Mouse (Mus musculus) limb, embryonic 11.5 days (tissue): ENCODE measurements around the gene Nktr. TPM values are rescaled to one million over a fixed set of nuclear protein-coding genes. Genes with fewer than 3 reads are reported as not detected.

ENCODE experiments used
- ATAC-seq: fragments of 200-750 bp; cut with Nextera tagmentation; 2 replicates; pipeline ENCODE4 v1.8.0; 2017; ENCODE audit warnings: low read depth; ENCODE audit not compliant: insufficient number of reproducible peaks, low FRiP score, low TSS enrichment
- DNase-seq: peaks from one replicate; pipeline ENCODE4 v3.0.0-alpha.2; 2015; ENCODE audit warnings: low spot score
- H3K27ac ChIP-seq: fragments of 300-500 bp; sonication (generic); replicated peaks from 2 replicates; pipeline ENCODE4 v1.5.1; 2014; ENCODE audit warnings: low read depth, mild to moderate bottlenecking, low read length
- H3K27me3 ChIP-seq: fragments of 300-500 bp; sonication (generic); 2 replicates; pipeline ENCODE4 v1.6.1; 2014; ENCODE audit warnings: mild to moderate bottlenecking, low read length, mixed read lengths; ENCODE audit not compliant: control insufficient read depth, insufficient read depth
- H3K36me3 ChIP-seq: fragments of 300-500 bp; sonication (generic); 2 replicates; pipeline ENCODE4 v1.6.1; 2014; ENCODE audit warnings: mild to moderate bottlenecking, low read length, moderate library complexity, mixed read lengths; ENCODE audit not compliant: control insufficient read depth, insufficient read depth
- H3K4me1 ChIP-seq: fragments of 300-500 bp; sonication (generic); 2 replicates; pipeline ENCODE4 v1.6.1; 2014; ENCODE audit warnings: low read length, mixed read lengths; ENCODE audit not compliant: control insufficient read depth, insufficient read depth
- H3K4me2 ChIP-seq: fragments of 300-500 bp; sonication (generic); 2 replicates; pipeline ENCODE4 v1.6.1; 2014; ENCODE audit warnings: low read depth, mild to moderate bottlenecking, moderate library complexity; ENCODE audit not compliant: severe bottlenecking
- H3K4me3 ChIP-seq: fragments of 300-500 bp; sonication (generic); 2 replicates; pipeline ENCODE4 v1.5.1; 2014; ENCODE audit warnings: low read depth, low read length
- H3K9ac ChIP-seq: fragments of 300-500 bp; sonication (generic); 2 replicates; pipeline ENCODE4 v1.6.1; 2014; ENCODE audit warnings: mild to moderate bottlenecking, low read length
- H3K9me3 ChIP-seq: fragments of 300-500 bp; sonication (generic); 2 replicates; pipeline ENCODE4 v1.6.1; 2016; ENCODE audit warnings: low read length; ENCODE audit not compliant: control insufficient read depth
- WGBS: fragments of 180-500 bp; shearing (Covaris S2); extraction: QIAGEN DNeasy Blood & Tissue Kit; methylation state at CpG from one replicate; pipeline ENCODE4 v1.1.7; 2014; 5-methylcytosine and 5-hydroxymethylcytosine counted together
- polyA plus RNA-seq: library from polyadenylated mRNA; unstranded; fragments of >200 nt; fragmentation: Nextera tagmentation; extraction: Ambion mirVana; gene quantifications from 2 replicates; pipeline ENCODE4 v1.2.1, GENCODE M21; 2014

The Nktr gene
- polyA plus RNA-seq: 65.1 and 69.0 TPM in 2 replicates

GRCm38 (mm10) chr9:121718792-121719318 is at the start of gene Nktr:
TSS of gene Nktr (plus strand) at chr9:121719169.
- no peaks in the 10 kb centered on the region for H3K36me3 ChIP-seq
- no peaks in the 10 kb centered on the region for H3K9me3 ChIP-seq
- peak within 1 kb of the TSS; percentile 91 for H3K9ac ChIP-seq
- WGBS: under 1% methylated on average over 53 of the region's 61 CpGs
- DNase-seq (peak; percentile 97), ATAC-seq (peak; percentile 99)
- peak within 1 kb of the TSS; percentile 72 for H3K4me3 ChIP-seq
- H3K27me3 ChIP-seq: no peaks in the 10 kb centered on the region
- peak within 1 kb of the TSS; percentile 85 for H3K4me2 ChIP-seq
- peaks cover 7% of the 10 kb centered on the region; the same call in 1 of the 2 replicates for H3K4me1 ChIP-seq
- H3K27ac ChIP-seq: peak within 1 kb of the TSS; percentile 93

DNA sequence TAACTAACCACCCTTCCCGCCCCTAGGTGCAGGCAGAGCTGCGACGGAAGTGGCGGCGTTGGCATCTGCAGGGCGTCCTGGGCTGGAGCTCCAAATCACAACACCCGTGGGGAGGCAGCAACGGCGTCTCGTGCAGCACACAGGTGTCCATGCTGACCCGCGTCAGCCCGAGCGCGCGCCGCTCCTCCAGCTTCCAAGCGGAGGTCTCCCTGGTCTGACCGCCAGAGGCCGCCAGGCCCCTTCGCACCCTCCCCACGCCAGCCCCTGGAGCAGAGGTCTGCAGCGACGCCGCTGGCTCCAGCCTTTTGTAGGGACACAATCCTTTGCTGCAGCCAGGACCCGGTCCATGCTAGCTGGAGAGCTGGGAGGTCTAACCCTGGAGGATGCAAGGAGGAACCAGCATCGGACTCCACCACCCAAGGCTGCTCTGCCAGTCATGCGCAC is 49.6 kb upstream of the Nktr start:
- peak overlapping the region; percentile 15 for H3K4me3 ChIP-seq
- no peak overlapping the region for H3K9ac ChIP-seq
- H3K4me1 ChIP-seq: peaks cover 3% of the 10 kb centered on the region; the same call in 1 of the 2 replicates
- H3K4me2 ChIP-seq: peak overlapping the region; percentile 47
- no peak overlapping the region for H3K27ac ChIP-seq
- WGBS: 1% methylated on average over 28 of the region's 28 CpGs
- H3K27me3 ChIP-seq: peaks cover 20% of the 10 kb centered on the region
- no peaks in the 10 kb centered on the region for H3K36me3 ChIP-seq
- peak; percentile 56; the same call in 1 of the 2 replicates for ATAC-seq
- no peaks in the 10 kb centered on the region for H3K9me3 ChIP-seq
- peak; percentile 86 for DNase-seq

DNA sequence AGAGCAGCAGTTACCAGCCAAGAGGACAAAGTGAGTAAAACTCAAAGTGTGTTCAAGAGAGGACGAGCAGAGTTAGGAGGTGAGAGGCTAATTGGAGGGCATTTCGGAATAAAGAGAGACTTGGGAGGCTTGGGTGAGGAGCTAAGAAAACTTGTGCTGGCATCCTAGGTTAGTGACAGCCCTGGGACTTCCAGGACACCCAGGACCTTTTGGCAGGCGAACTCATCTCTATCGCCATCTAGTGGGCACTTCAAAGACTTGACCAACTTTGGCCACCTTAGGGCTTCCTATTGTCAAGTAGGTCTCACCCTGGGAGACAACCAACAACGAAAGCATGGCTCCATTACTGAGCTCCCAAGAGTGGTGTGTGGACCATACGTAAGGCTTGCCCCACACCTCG is 47.7 kb upstream of the Nktr start:
- Histone ChIP-seq H3K9me3 (no peaks in the 10 kb centered on the region), H3K9ac (no peak overlapping the region), H3K4me3 (no peak overlapping the region), H3K4me2 (no peak overlapping the region), H3K4me1 (peaks cover 3% of the 10 kb centered on the region; the same call in 1 of the 2 replicates), H3K27me3 (peaks cover 20% of the 10 kb centered on the region), H3K27ac (no peak overlapping the region), H3K36me3 (no peaks in the 10 kb centered on the region)
- 19% methylated on average over 7 of the region's 7 CpGs for WGBS
- DNase-seq (peak; percentile 67), ATAC-seq (no peak)

DNA sequence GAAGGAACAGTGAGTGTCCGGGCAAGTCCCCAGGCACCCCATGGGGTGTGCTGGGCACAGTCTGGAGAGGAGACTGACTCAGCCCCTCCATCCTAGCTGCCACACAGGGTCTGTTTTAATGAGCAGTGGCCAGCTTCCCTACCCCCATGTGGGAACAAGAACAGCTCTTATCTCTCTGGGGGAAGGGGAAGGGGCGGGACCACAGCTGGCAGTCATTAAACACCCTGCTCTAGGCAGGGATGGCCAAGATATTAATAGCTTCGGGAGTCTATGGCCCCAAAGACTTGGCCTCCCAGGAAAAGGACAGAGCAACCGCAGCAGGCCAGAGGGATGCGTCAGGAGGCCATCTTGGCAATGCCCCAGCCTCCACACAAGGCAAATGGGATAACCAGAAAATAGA is 46.7 kb upstream of the Nktr start:
- 48% methylated on average over 5 of the region's 5 CpGs for whole genome bisulfite sequencing
- Histone ChIP-seq H3K27me3 (peaks cover 20% of the 10 kb centered on the region), H3K4me3 (no peak overlapping the region)

GRCm38 (mm10) chr9:121673716-121674115 is 45.3 kb upstream of the Nktr start:
- Histone ChIP-seq H3K9me3 (no peaks in the 10 kb centered on the region), H3K4me3 (no peak overlapping the region), H3K4me1 (no peaks in the 10 kb centered on the region; the same call in 1 of the 2 replicates), H3K27me3 (peaks cover 17% of the 10 kb centered on the region), H3K27ac (no peak overlapping the region), H3K36me3 (no peaks in the 10 kb centered on the region), H3K9ac (no peak overlapping the region), H3K4me2 (no peak overlapping the region)
- ATAC-seq (no peak), DNase-seq (no peak)
- 81% methylated on average over 5 of the region's 5 CpGs for WGBS

More for the DNA sequence above, 46.7 kb upstream of the Nktr start:
- Histone ChIP-seq H3K9ac (no peak overlapping the region), H3K27ac (no peak overlapping the region), H3K9me3 (no peaks in the 10 kb centered on the region), H3K36me3 (no peaks in the 10 kb centered on the region), H3K4me2 (no peak overlapping the region), H3K4me1 (no peaks in the 10 kb centered on the region; the same call in 1 of the 2 replicates)
- ATAC-seq: no peak
- no peak for DNase-seq

- 86% methylated on average over 9 of the region's 9 CpGs for WGBS
- no peak for ATAC-seq
- no peaks in the 10 kb centered on the region for H3K36me3 ChIP-seq
- H3K9me3 ChIP-seq: no peaks in the 10 kb centered on the region
- no peaks in the 10 kb centered on the region for H3K4me1 ChIP-seq
- H3K9ac ChIP-seq: no peak overlapping the region
- no peak overlapping the region for H3K4me2 ChIP-seq
- H3K27ac ChIP-seq: no peak overlapping the region
- no peak overlapping the region for H3K4me3 ChIP-seq
- peaks cover 9% of the 10 kb centered on the region for H3K27me3 ChIP-seq
- no peak for DNase-seq
These were observed 44.0 kb upstream of the Nktr start for GRCm38 (mm10) chr9:121675011-121675410.

- WGBS: 88% methylated on average over 2 of the region's 2 CpGs
- ATAC-seq: no peak
These were observed 43.4 kb upstream of the Nktr start for GRCm38 (mm10) chr9:121675556-121675955.

DNA sequence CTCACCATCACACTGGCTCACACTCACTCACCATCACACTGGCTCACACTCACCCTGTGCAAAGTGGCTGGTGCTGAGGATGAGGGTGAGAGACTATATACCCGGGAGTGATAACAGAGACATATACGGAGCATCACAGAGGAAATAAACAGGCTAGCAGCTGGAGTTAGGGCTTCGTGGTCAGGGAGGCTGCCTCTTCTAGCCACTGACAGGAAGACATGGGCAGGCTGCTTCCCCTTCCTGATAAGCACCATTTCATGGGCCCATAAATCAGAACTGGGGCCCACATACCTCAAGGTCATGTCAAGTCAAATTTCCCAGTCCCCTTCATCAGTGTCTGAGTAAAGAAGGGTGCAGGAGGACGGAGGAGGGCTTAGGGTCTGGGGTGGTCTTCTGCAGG is 41.9 kb upstream of the Nktr start:
- H3K9ac ChIP-seq: no peak overlapping the region
- H3K36me3 ChIP-seq: no peaks in the 10 kb centered on the region
- WGBS: 72% methylated on average over 4 of the region's 4 CpGs
- H3K27ac ChIP-seq: no peak overlapping the region
- H3K4me2 ChIP-seq: no peak overlapping the region
- H3K4me1 ChIP-seq: no peaks in the 10 kb centered on the region
- no peaks in the 10 kb centered on the region for H3K9me3 ChIP-seq
- DNase-seq: no peak
- no peak for ATAC-seq
- H3K27me3 ChIP-seq: no peaks in the 10 kb centered on the region
- no peak overlapping the region for H3K4me3 ChIP-seq

More at GRCm38 (mm10) chr9:121675556-121675955, 43.4 kb upstream of the Nktr start:
- peaks cover 4% of the 10 kb centered on the region for H3K27me3 ChIP-seq
- no peak overlapping the region for H3K4me2 ChIP-seq
- no peak overlapping the region for H3K4me3 ChIP-seq
- H3K9ac ChIP-seq: no peak overlapping the region
- DNase-seq: no peak
- no peaks in the 10 kb centered on the region for H3K9me3 ChIP-seq
- no peak overlapping the region for H3K27ac ChIP-seq
- no peaks in the 10 kb centered on the region for H3K36me3 ChIP-seq
- no peaks in the 10 kb centered on the region for H3K4me1 ChIP-seq

- 78% methylated on average over 8 of the region's 8 CpGs for WGBS
- Histone ChIP-seq H3K4me1 (no peaks in the 10 kb centered on the region), H3K27me3 (no peaks in the 10 kb centered on the region), H3K4me2 (no peak overlapping the region), H3K4me3 (no peak overlapping the region), H3K9ac (no peak overlapping the region), H3K36me3 (no peaks in the 10 kb centered on the region), H3K27ac (no peak overlapping the region), H3K9me3 (no peaks in the 10 kb centered on the region)
- DNase-seq (no peak), ATAC-seq (no peak)
These were observed 41.5 kb upstream of the Nktr start for GRCm38 (mm10) chr9:121677476-121677875.
